Mouse (Mus musculus) ES-Bruce4 (cell line): ENCODE data around the gene Hs3st1.

ENCODE experiments used
- CTCF ChIP-seq: IDR thresholded peaks from one replicate; pipeline ENCODE4 v1.8.1; 2011; ENCODE audit warnings: low read depth, low read length
- POLR2A ChIP-seq: IDR thresholded peaks from one replicate; pipeline ENCODE4 v1.8.1; 2011; ENCODE audit warnings: low read length; ENCODE audit not compliant: insufficient read depth

- no peak for TF ChIP-seq POLR2A
- no peak for TF ChIP-seq CTCF
Measured at GRCm38 (mm10) chr5:39733750-39734443, 21.4 kb downstream of the Hs3st1 start.
